Mouse (Mus musculus) MEL (cell line): ENCODE results near the gene Sptlc2. TPM values are rescaled to one million over a fixed set of nuclear protein-coding genes. Genes with fewer than 3 reads are reported as not detected.

Experiments used
- DNase-seq: peaks from one replicate; pipeline ENCODE4 v3.0.0; 2011; ENCODE audit warnings: low read depth, low spot score
- H3K27ac ChIP-seq: 2 replicates; pipeline ENCODE4 v1.5.1; 2012; ENCODE audit warnings: low read depth, mild to moderate bottlenecking, control low read depth, low read length, moderate library complexity; ENCODE audit not compliant: control insufficient read depth
- H3K27me3 ChIP-seq, 2 experiments: fragments of 150-350 bp in 1 of 2; sonication (generic) in 1 of 2; 2 replicates each; pipeline ENCODE4 v1.6.1; 2012; ENCODE audit warnings: low read length in 2 of 2, mild to moderate bottlenecking in 2 of 2, improper control_type of control experiment in 1 of 2, moderate library complexity in 1 of 2; ENCODE audit not compliant: insufficient read depth in 2 of 2, control insufficient read depth in 1 of 2
- H3K36me3 ChIP-seq, 2 experiments: 2 replicates each; pipeline ENCODE4 v1.6.1; 2012 to 2014; ENCODE audit warnings: low read length in 2 of 2, improper control_type of control experiment in 1 of 2, inconsistent platforms in 1 of 2, mild to moderate bottlenecking in 1 of 2; ENCODE audit not compliant: insufficient read depth in 2 of 2, control insufficient read depth in 1 of 2
- H3K4me1 ChIP-seq, 2 experiments: fragments of 150-350 bp in 1 of 2; sonication (generic) in 1 of 2; 2 replicates each; pipeline ENCODE4 v1.6.1; 2012; ENCODE audit warnings: low read length in 2 of 2, improper control_type of control experiment in 1 of 2, mild to moderate bottlenecking in 1 of 2; ENCODE audit not compliant: insufficient read depth in 2 of 2, control insufficient read depth in 1 of 2
- H3K4me3 ChIP-seq, 2 experiments: fragments of 150-350 bp in 1 of 2; sonication (generic) in 1 of 2; 2 replicates each; pipeline ENCODE4 v1.5.1; 2012; ENCODE audit warnings: low read depth in 2 of 2, low read length in 2 of 2, mild to moderate bottlenecking in 2 of 2, moderate library complexity in 2 of 2, control low read depth in 1 of 2, improper control_type of control experiment in 1 of 2; ENCODE audit not compliant: control insufficient read depth in 1 of 2, insufficient read depth in 1 of 2
- H3K79me2 ChIP-seq: 2 replicates; pipeline ENCODE4 v1.6.1; 2012; ENCODE audit warnings: mild to moderate bottlenecking, low read length, moderate library complexity; ENCODE audit not compliant: control insufficient read depth, poor library complexity, insufficient read depth
- H3K9ac ChIP-seq: 2 replicates; pipeline ENCODE4 v1.6.1; 2012; ENCODE audit warnings: low read depth, mild to moderate bottlenecking, control low read depth, low read length, moderate library complexity; ENCODE audit not compliant: control insufficient read depth, poor library complexity, severe bottlenecking
- H3K9me3 ChIP-seq: fragments of 150-350 bp; sonication (generic); replicated peaks from 2 replicates; pipeline ENCODE4 v1.6.1; 2012; ENCODE audit warnings: mild to moderate bottlenecking, low read length, improper control_type of control experiment, moderate library complexity; ENCODE audit not compliant: insufficient read depth
- BHLHE40 ChIP-seq: IDR thresholded peaks from 2 replicates; pipeline ENCODE4 v1.6.1; 2012; ENCODE audit warnings: low read depth, mild to moderate bottlenecking, inconsistent platforms, low read length, improper control_type of control experiment, borderline replicate concordance
- E2F4 ChIP-seq: IDR thresholded peaks from 2 replicates; pipeline ENCODE4 v1.6.1; 2011; ENCODE audit warnings: low read depth, low read length, improper control_type of control experiment, borderline replicate concordance
- ELF1 ChIP-seq: IDR thresholded peaks from 2 replicates; pipeline ENCODE4 v1.6.1; 2014; ENCODE audit warnings: low read depth, mild to moderate bottlenecking, inconsistent platforms, low read length, improper control_type of control experiment, moderate library complexity
- GABPA ChIP-seq: IDR thresholded peaks from 2 replicates; pipeline ENCODE4 v1.6.1; 2012; ENCODE audit warnings: low read depth, mild to moderate bottlenecking, inconsistent platforms, low read length, improper control_type of control experiment, moderate library complexity
- GATA1 ChIP-seq: IDR thresholded peaks from 2 replicates; pipeline ENCODE4 v1.6.1; 2011; ENCODE audit warnings: low read depth, low read length, improper control_type of control experiment
- HCFC1 ChIP-seq: IDR thresholded peaks from 2 replicates; pipeline ENCODE4 v1.6.1; 2012; ENCODE audit warnings: low read depth, mild to moderate bottlenecking, inconsistent platforms, low read length, improper control_type of control experiment, moderate library complexity
- JUND ChIP-seq: IDR thresholded peaks from 2 replicates; pipeline ENCODE4 v1.6.1; 2011; ENCODE audit warnings: low read depth, mild to moderate bottlenecking, improper control_type of control experiment, low read length
- KAT2A ChIP-seq: conservative IDR thresholded peaks from 2 replicates; pipeline ENCODE4 v1.6.1; 2012; ENCODE audit warnings: low read depth, low read length, improper control_type of control experiment, inconsistent platforms
- MAFK ChIP-seq: IDR thresholded peaks from 2 replicates; pipeline ENCODE4 v1.6.1; 2011; ENCODE audit warnings: low read depth, mild to moderate bottlenecking, low read length, improper control_type of control experiment, borderline replicate concordance
- MAX ChIP-seq: IDR thresholded peaks from 2 replicates; pipeline ENCODE4 v1.6.1; 2011; ENCODE audit warnings: low read length, improper control_type of control experiment
- MAZ ChIP-seq: IDR thresholded peaks from 2 replicates; pipeline ENCODE4 v1.6.1; 2012; ENCODE audit warnings: low read depth, mild to moderate bottlenecking, inconsistent platforms, low read length, improper control_type of control experiment
- MXI1 ChIP-seq: IDR thresholded peaks from 2 replicates; pipeline ENCODE4 v1.6.1; 2011; ENCODE audit warnings: mild to moderate bottlenecking, low read depth, low read length, improper control_type of control experiment
- MYC ChIP-seq: IDR thresholded peaks from 2 replicates; pipeline ENCODE4 v1.6.1; 2011; ENCODE audit warnings: low read depth, mild to moderate bottlenecking, low read length, improper control_type of control experiment, moderate library complexity
- NELFE ChIP-seq: IDR thresholded peaks from 2 replicates; pipeline ENCODE4 v1.6.1; 2011; ENCODE audit warnings: low read depth, low read length, improper control_type of control experiment
- NRF1 ChIP-seq: IDR thresholded peaks from 2 replicates; pipeline ENCODE4 v1.6.1; 2014; ENCODE audit warnings: low read depth, mild to moderate bottlenecking, inconsistent platforms, low read length, improper control_type of control experiment, moderate library complexity; ENCODE audit not compliant: poor library complexity, insufficient read depth, severe bottlenecking
- SMC3 ChIP-seq: IDR thresholded peaks from 2 replicates; pipeline ENCODE4 v1.6.1; 2011; ENCODE audit warnings: low read depth, low read length, improper control_type of control experiment
- ZC3H11A ChIP-seq: IDR thresholded peaks from 2 replicates; pipeline ENCODE4 v1.6.1; 2012; ENCODE audit warnings: low read depth, mild to moderate bottlenecking, inconsistent platforms, low read length, improper control_type of control experiment
- ZKSCAN1 ChIP-seq: IDR thresholded peaks from 2 replicates; pipeline ENCODE4 v1.6.1; 2012; ENCODE audit warnings: low read depth, mild to moderate bottlenecking, inconsistent platforms, low read length, improper control_type of control experiment, moderate library complexity
- ZMIZ1 ChIP-seq: IDR thresholded peaks from 2 replicates; pipeline ENCODE4 v1.6.1; 2012; ENCODE audit warnings: low read depth, mild to moderate bottlenecking, inconsistent platforms, low read length, improper control_type of control experiment, moderate library complexity
- polyA plus RNA-seq, 2 experiments: library from polyadenylated mRNA; stranded (reverse) in 1 of 2; unstranded in 1 of 2; fragments of >175 nt in 1 of 2; fragments of >200 nt in 1 of 2; gene quantifications; 2 replicates each; pipeline versions ENCODE4 v1.2.1 to v1.2.4; 2012; ENCODE audit warnings: low replicate concordance in 2 of 2, low read depth in 1 of 2; ENCODE audit not compliant: insufficient read length in 2 of 2, insufficient read depth in 1 of 2, missing spikeins in 1 of 2
- total RNA-seq: library from RNA; depleted of rRNA; stranded (reverse); fragments of 300-350 nt; gene quantifications from 2 replicates; pipeline ENCODE4 v1.2.3, GENCODE M21; 2012

Sptlc2 gene
- total and polyA plus RNA-seq, 3 experiments, result 61.6 to 75.9 TPM; not detected in 1

DNA sequence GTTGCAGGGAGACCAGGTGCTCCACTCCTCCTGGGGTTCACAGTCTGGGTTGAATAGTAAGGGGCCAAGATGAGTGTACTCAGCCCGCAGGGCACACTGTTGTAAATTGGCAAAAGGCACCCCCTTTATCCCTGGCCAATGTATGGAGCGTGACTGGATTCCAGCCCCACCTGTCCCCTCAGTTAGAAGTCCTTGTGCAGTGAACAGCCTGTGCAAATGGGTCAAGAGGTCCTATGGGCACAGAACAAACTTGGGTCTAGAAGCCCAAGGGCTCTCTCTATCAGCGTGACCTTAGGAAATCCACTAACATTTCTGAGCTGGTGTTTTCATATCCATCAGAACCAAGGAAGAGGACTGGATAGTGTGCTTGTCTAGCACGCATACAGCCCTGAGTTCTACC, 105.4 kb downstream of the Sptlc2 start:
- H3K79me2 ChIP-seq, result no peaks in the 10 kb centered on the region
- no peak overlapping the region for H3K9ac ChIP-seq
- H3K27me3 ChIP-seq, result no peaks in the 10 kb centered on the region
- TF ChIP-seq BHLHE40 (no peak), MAZ (no peak), JUND (no peak)
- no peak overlapping the region for H3K27ac ChIP-seq
- H3K36me3 ChIP-seq, result peaks cover 0 to 8% of the 10 kb centered on the region in 2 experiments; a peak in 2 of 4 replicates
- H3K4me1 ChIP-seq, result peaks cover 2 to 10% of the 10 kb centered on the region in 2 experiments; a peak in 3 of 4 replicates
- no peak for DNase-seq
- no peak overlapping the region for H3K4me3 ChIP-seq
- H3K9me3 ChIP-seq, result no peaks in the 10 kb centered on the region

DNA sequence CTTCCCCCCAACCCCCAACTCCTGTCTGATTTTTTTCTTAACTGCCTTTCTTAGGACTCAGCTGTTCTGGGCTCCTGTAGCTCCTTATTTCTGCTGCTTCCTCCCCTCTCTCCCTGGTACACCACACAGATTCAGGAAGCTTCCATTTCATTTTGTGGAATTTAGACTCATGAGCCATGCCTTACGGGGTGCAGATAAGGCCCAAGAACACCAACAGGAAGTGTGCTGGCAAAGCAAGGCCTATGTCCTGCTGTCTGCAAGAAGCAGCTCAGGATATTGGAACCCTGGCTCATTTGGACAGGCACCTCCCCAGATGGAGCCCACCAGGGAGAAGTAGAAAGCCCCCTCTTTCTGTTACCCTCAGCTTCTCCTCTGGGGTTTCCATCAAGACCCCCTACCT, 106.4 kb downstream of the Sptlc2 start:
- no peak overlapping the region for H3K9ac ChIP-seq
- no peaks in the 10 kb centered on the region for H3K79me2 ChIP-seq
- H3K9me3 ChIP-seq, result no peaks in the 10 kb centered on the region
- peak; percentile 28 for DNase-seq
- no peak overlapping the region for H3K4me3 ChIP-seq
- TF ChIP-seq GATA1 (0 out of 2 replicates have a peak, but pooled peaks have one; percentile 11), ZMIZ1 (no peak)
- H3K27ac ChIP-seq, result no peak overlapping the region
- no peaks in the 10 kb centered on the region for H3K27me3 ChIP-seq
- H3K4me1 ChIP-seq, result peaks cover 2 to 14% of the 10 kb centered on the region in 2 experiments; a peak in 3 of 4 replicates
- peaks cover 0 to 8% of the 10 kb centered on the region in 2 experiments; a peak in 2 of 4 replicates for H3K36me3 ChIP-seq

DNA sequence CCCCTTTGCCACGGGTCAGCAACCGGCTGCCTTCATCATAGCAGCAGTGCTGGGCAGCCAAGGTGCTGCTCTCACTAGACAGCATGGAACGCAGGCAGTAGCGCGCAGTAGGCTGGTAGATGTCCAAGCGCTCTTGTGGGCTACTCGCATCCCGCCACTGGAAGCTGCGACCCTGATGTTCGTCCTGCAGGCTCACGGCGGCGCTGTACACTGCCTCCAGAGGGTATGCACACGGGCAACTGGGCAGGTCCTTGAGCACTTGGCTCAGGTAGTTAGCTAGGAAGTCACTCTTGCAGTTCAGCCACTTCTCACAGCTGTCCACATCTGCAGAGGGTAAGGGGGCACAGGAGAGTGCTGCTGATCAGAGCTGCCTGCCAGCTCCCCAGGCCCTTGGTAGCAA, 108.3 kb downstream of the Sptlc2 start:
- Histone ChIP-seq H3K79me2 (no peaks in the 10 kb centered on the region), H3K27me3 (no peaks in the 10 kb centered on the region), H3K36me3 (peaks cover 6 to 14% of the 10 kb centered on the region in 2 experiments), H3K4me1 (peaks cover 2 to 14% of the 10 kb centered on the region in 2 experiments; a peak in 3 of 4 replicates), H3K4me3 (no peak overlapping the region), H3K9me3 (no peaks in the 10 kb centered on the region), H3K9ac (no peak overlapping the region), H3K27ac (no peak overlapping the region)
- no peak for DNase-seq
- TF ChIP-seq KAT2A (no peak), SMC3 (no peak), MYC (no peak), GABPA (no peak), BHLHE40 (no peak), HCFC1 (no peak), ZC3H11A (no peak), GATA1 (no peak), MAFK (no peak), NELFE (no peak), MXI1 (no peak), NRF1 (no peak), ELF1 (no peak), ZMIZ1 (no peak), E2F4 (no peak), MAX (no peak), ZKSCAN1 (no peak)
